Mouse (Mus musculus) MEL (cell line): ENCODE data around the gene Taf6l. TPM values are rescaled to one million over a fixed set of nuclear protein-coding genes. Genes with fewer than 3 reads are reported as not detected.

ENCODE experiments used
- DNase-seq: peaks from one replicate; pipeline ENCODE4 v3.0.0; 2011; ENCODE audit warnings: low read depth, low spot score
- H3K27ac ChIP-seq: 2 replicates; pipeline ENCODE4 v1.5.1; 2012; ENCODE audit warnings: low read depth, mild to moderate bottlenecking, control low read depth, low read length, moderate library complexity; ENCODE audit not compliant: control insufficient read depth
- H3K27me3 ChIP-seq, 2 experiments: fragments of 150-350 bp in 1 of 2; sonication (generic) in 1 of 2; 2 replicates each; pipeline ENCODE4 v1.6.1; 2012; ENCODE audit warnings: low read length in 2 of 2, mild to moderate bottlenecking in 2 of 2, improper control_type of control experiment in 1 of 2, moderate library complexity in 1 of 2; ENCODE audit not compliant: insufficient read depth in 2 of 2, control insufficient read depth in 1 of 2
- H3K36me3 ChIP-seq, 2 experiments: 2 replicates each; pipeline ENCODE4 v1.6.1; 2012 to 2014; ENCODE audit warnings: low read length in 2 of 2, improper control_type of control experiment in 1 of 2, inconsistent platforms in 1 of 2, mild to moderate bottlenecking in 1 of 2; ENCODE audit not compliant: insufficient read depth in 2 of 2, control insufficient read depth in 1 of 2
- H3K4me1 ChIP-seq, 2 experiments: fragments of 150-350 bp in 1 of 2; sonication (generic) in 1 of 2; 2 replicates each; pipeline ENCODE4 v1.6.1; 2012; ENCODE audit warnings: low read length in 2 of 2, improper control_type of control experiment in 1 of 2, mild to moderate bottlenecking in 1 of 2; ENCODE audit not compliant: insufficient read depth in 2 of 2, control insufficient read depth in 1 of 2
- H3K4me3 ChIP-seq, 2 experiments: fragments of 150-350 bp in 1 of 2; sonication (generic) in 1 of 2; 2 replicates each; pipeline ENCODE4 v1.5.1; 2012; ENCODE audit warnings: low read depth in 2 of 2, low read length in 2 of 2, mild to moderate bottlenecking in 2 of 2, moderate library complexity in 2 of 2, control low read depth in 1 of 2, improper control_type of control experiment in 1 of 2; ENCODE audit not compliant: control insufficient read depth in 1 of 2, insufficient read depth in 1 of 2
- H3K79me2 ChIP-seq: 2 replicates; pipeline ENCODE4 v1.6.1; 2012; ENCODE audit warnings: mild to moderate bottlenecking, low read length, moderate library complexity; ENCODE audit not compliant: control insufficient read depth, poor library complexity, insufficient read depth
- H3K9ac ChIP-seq: 2 replicates; pipeline ENCODE4 v1.6.1; 2012; ENCODE audit warnings: low read depth, mild to moderate bottlenecking, control low read depth, low read length, moderate library complexity; ENCODE audit not compliant: control insufficient read depth, poor library complexity, severe bottlenecking
- H3K9me3 ChIP-seq: fragments of 150-350 bp; sonication (generic); replicated peaks from 2 replicates; pipeline ENCODE4 v1.6.1; 2012; ENCODE audit warnings: mild to moderate bottlenecking, low read length, improper control_type of control experiment, moderate library complexity; ENCODE audit not compliant: insufficient read depth
- CTCF ChIP-seq, 3 experiments: IDR thresholded peaks in 2 of 3; conservative IDR thresholded peaks in 1 of 3; 2 replicates each; pipeline ENCODE4 v1.5.1; 2011 to 2012; ENCODE audit warnings: low read length in 3 of 3, low read depth in 2 of 3, mild to moderate bottlenecking in 2 of 3, improper control_type of control experiment in 1 of 3, inconsistent platforms in 1 of 3, mixed read lengths in 1 of 3, moderate library complexity in 1 of 3; ENCODE audit not compliant: control insufficient read depth in 1 of 3, insufficient read depth in 1 of 3, poor library complexity in 1 of 3, severe bottlenecking in 1 of 3
- GABPA ChIP-seq: IDR thresholded peaks from 2 replicates; pipeline ENCODE4 v1.6.1; 2012; ENCODE audit warnings: low read depth, mild to moderate bottlenecking, inconsistent platforms, low read length, improper control_type of control experiment, moderate library complexity
- HCFC1 ChIP-seq: IDR thresholded peaks from 2 replicates; pipeline ENCODE4 v1.6.1; 2012; ENCODE audit warnings: low read depth, mild to moderate bottlenecking, inconsistent platforms, low read length, improper control_type of control experiment, moderate library complexity
- MAX ChIP-seq: IDR thresholded peaks from 2 replicates; pipeline ENCODE4 v1.6.1; 2011; ENCODE audit warnings: low read length, improper control_type of control experiment
- MYB ChIP-seq: IDR thresholded peaks from 2 replicates; pipeline ENCODE4 v1.6.1; 2011; ENCODE audit warnings: mild to moderate bottlenecking, low read depth, low read length, improper control_type of control experiment
- POLR2A ChIP-seq, 2 experiments: IDR thresholded peaks; 2 replicates each; pipeline ENCODE4 v1.6.1; 2011 to 2012; ENCODE audit warnings: low read length in 2 of 2, mild to moderate bottlenecking in 2 of 2, control low read depth in 1 of 2, improper control_type of control experiment in 1 of 2, low read depth in 1 of 2, moderate library complexity in 1 of 2; ENCODE audit not compliant: control insufficient read depth in 1 of 2, insufficient read depth in 1 of 2, poor library complexity in 1 of 2
- SIN3A ChIP-seq: IDR thresholded peaks from 2 replicates; pipeline ENCODE4 v1.6.1; 2012; ENCODE audit warnings: low read length, improper control_type of control experiment, inconsistent platforms
- TAL1 ChIP-seq: IDR thresholded peaks from 2 replicates; pipeline ENCODE4 v1.6.1; 2012; ENCODE audit warnings: mild to moderate bottlenecking, inconsistent platforms, low read length, moderate library complexity, mixed read lengths
- TBP ChIP-seq: IDR thresholded peaks from 2 replicates; pipeline ENCODE4 v1.8.0; 2011; ENCODE audit warnings: low read depth, low read length, improper control_type of control experiment
- TCF12 ChIP-seq: IDR thresholded peaks from 2 replicates; pipeline ENCODE4 v1.6.1; 2014; ENCODE audit warnings: low read depth, mild to moderate bottlenecking, inconsistent platforms, low read length, improper control_type of control experiment, moderate library complexity
- UBTF ChIP-seq: IDR thresholded peaks from 2 replicates; pipeline ENCODE4 v1.6.1; 2012; ENCODE audit warnings: low read depth, mild to moderate bottlenecking, inconsistent platforms, low read length, improper control_type of control experiment, moderate library complexity, borderline replicate concordance; ENCODE audit not compliant: insufficient read depth
- USF1 ChIP-seq: IDR thresholded peaks from 2 replicates; pipeline ENCODE4 v1.6.1; 2014; ENCODE audit warnings: low read depth, mild to moderate bottlenecking, inconsistent platforms, low read length, improper control_type of control experiment, moderate library complexity
- USF2 ChIP-seq, 2 experiments: IDR thresholded peaks; 2 replicates each; pipeline ENCODE4 v1.6.1; 2011 to 2012; ENCODE audit warnings: improper control_type of control experiment in 2 of 2, low read length in 2 of 2, borderline replicate concordance in 1 of 2, inconsistent platforms in 1 of 2, low read depth in 1 of 2, mild to moderate bottlenecking in 1 of 2; ENCODE audit not compliant: insufficient read depth in 1 of 2
- ZC3H11A ChIP-seq: IDR thresholded peaks from 2 replicates; pipeline ENCODE4 v1.6.1; 2012; ENCODE audit warnings: low read depth, mild to moderate bottlenecking, inconsistent platforms, low read length, improper control_type of control experiment
- ZNF384 ChIP-seq: IDR thresholded peaks from 2 replicates; pipeline ENCODE4 v1.6.1; 2012; ENCODE audit warnings: low read depth, mild to moderate bottlenecking, inconsistent platforms, low read length, improper control_type of control experiment
- polyA plus RNA-seq, 2 experiments: library from polyadenylated mRNA; stranded (reverse) in 1 of 2; unstranded in 1 of 2; fragments of >175 nt in 1 of 2; fragments of >200 nt in 1 of 2; gene quantifications; 2 replicates each; pipeline versions ENCODE4 v1.2.1 to v1.2.4; 2012; ENCODE audit warnings: low replicate concordance in 2 of 2, low read depth in 1 of 2; ENCODE audit not compliant: insufficient read length in 2 of 2, insufficient read depth in 1 of 2, missing spikeins in 1 of 2
- total RNA-seq: library from RNA; depleted of rRNA; stranded (reverse); fragments of 300-350 nt; gene quantifications from 2 replicates; pipeline ENCODE4 v1.2.3, GENCODE M21; 2012

The Taf6l gene
- total and polyA plus RNA-seq, 3 experiments = 18.3 to 25.5 TPM; not detected in 1

DNA sequence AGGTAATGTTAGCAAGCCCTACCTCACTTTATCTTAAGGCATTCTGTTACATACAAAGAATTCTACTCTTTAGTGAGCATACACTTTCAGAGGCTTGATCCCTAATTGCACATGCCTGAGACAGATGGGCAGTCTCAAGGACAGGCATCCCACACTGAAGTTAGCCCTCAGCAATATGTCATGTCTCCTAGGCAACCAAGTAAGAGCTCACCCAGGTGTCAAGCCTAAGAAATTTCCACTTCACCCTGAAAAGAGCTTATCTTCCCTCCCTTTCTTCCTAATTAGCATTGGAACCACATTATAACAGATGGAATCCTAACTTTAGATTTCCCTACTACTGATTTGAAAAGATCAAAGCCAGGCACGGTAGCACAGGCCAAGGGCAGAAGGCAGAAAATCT lies 3.0 kb upstream of the Taf6l start:
- DNase-seq = no peak
- TF ChIP-seq TCF12 (no peak), UBTF (no peak), CTCF (IDR thresholded peaks at IDR 0.05 in 2 of 3, conservative IDR thresholded peaks at IDR 0.05 in 1 of 3; ENCODE audit: control insufficient read depth in 1 of 3, insufficient read depth in 1 of 3, low read depth in 2 of 3, low read length in 3 of 3, poor library complexity in 1 of 3, severe bottlenecking in 1 of 3) (no peak), USF1 (no peak), SIN3A (no peak), POLR2A (IDR thresholded peaks at IDR 0.05; ENCODE audit: control insufficient read depth in 1 of 2, insufficient read depth in 1 of 2, low read depth in 1 of 2, low read length in 2 of 2, poor library complexity in 1 of 2) (no peak), ZC3H11A (no peak), TBP (no peak), USF2 (IDR thresholded peaks at IDR 0.05; ENCODE audit: borderline replicate concordance in 1 of 2, insufficient read depth in 1 of 2, low read depth in 1 of 2, low read length in 2 of 2) (no peak), GABPA (no peak), HCFC1 (no peak), MAX (no peak), TAL1 (no peak), MYB (no peak)
- TF ChIP-seq, all 39 proteins: peak for 0
- H3K79me2 ChIP-seq = no peaks in the 10 kb centered on the region; the same call in 1 of the 2 replicates

DNA sequence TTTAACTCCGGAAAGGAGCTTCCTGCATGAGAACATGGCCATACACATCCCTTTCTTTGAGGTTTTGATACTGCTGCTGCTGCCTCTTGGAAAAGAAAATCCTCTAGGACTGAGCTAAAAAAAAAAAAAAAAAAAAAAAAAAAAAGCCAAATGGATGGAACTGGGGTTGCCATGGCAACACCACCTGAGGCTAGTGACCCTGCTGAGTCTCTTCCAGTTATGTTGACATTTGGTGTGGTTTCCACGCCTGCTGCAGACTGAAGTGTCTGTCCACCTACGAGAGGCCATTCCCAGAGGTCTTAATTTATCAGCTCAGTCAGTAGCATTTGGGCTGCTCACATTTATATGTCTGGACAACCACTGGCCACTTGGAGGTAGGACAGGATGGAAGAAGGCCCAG lies 2.3 kb upstream of the Taf6l start:
- Histone ChIP-seq H3K36me3 (peaks cover 3 to 4% of the 10 kb centered on the region in 2 experiments; a peak in 2 of 4 replicates), H3K4me1 (peaks cover 3 to 7% of the 10 kb centered on the region in 2 experiments; a peak in 1 of 4 replicates), H3K4me3 (no peak overlapping the region), H3K9ac (no peak overlapping the region), H3K79me2 (no peaks in the 10 kb centered on the region; the same call in 1 of the 2 replicates), H3K9me3 (no peaks in the 10 kb centered on the region), H3K27me3 (no peaks in the 10 kb centered on the region), H3K27ac (no peak overlapping the region)
- TF ChIP-seq USF2 (IDR thresholded peaks at IDR 0.05; ENCODE audit: borderline replicate concordance in 1 of 2, insufficient read depth in 1 of 2, low read depth in 1 of 2, low read length in 2 of 2) (no peak), ZNF384 (peak; percentile 67)
- DNase-seq = no peak

More for the DNA sequence above, 3.0 kb upstream of the Taf6l start:
- no peak overlapping the region for H3K4me3 ChIP-seq
- H3K36me3 ChIP-seq = peaks cover 3 to 4% of the 10 kb centered on the region in 2 experiments; a peak in 2 of 4 replicates
- H3K9ac ChIP-seq = no peak overlapping the region
- no peaks in the 10 kb centered on the region for H3K9me3 ChIP-seq
- H3K27ac ChIP-seq = no peak overlapping the region
- H3K4me1 ChIP-seq = peaks cover 3 to 7% of the 10 kb centered on the region in 2 experiments; a peak in 1 of 4 replicates
- H3K27me3 ChIP-seq = no peaks in the 10 kb centered on the region
